Mouse (Mus musculus) embryonic facial prominence, embryonic 14.5 days (tissue): ENCODE measurements around the gene Actc1. TPM values are rescaled to one million over a fixed set of nuclear protein-coding genes. Genes with fewer than 3 reads are reported as not detected.

Experiments used
- ATAC-seq: fragments of 200-750 bp; cut with Nextera tagmentation; 2 replicates; pipeline ENCODE4 v1.8.0; 2017; ENCODE audit warnings: low read depth, moderate number of reproducible peaks, moderate TSS enrichment
- DNase-seq: peaks from one replicate; pipeline ENCODE4 v3.0.0-alpha.2; 2015; ENCODE audit warnings: low spot score
- H3K27ac ChIP-seq: fragments of 300-500 bp; sonication (generic); replicated peaks from 2 replicates; pipeline ENCODE4 v1.5.1; 2014; ENCODE audit warnings: low read depth, mild to moderate bottlenecking, low read length, moderate library complexity
- H3K27me3 ChIP-seq: fragments of 300-500 bp; sonication (generic); replicated peaks from 2 replicates; pipeline ENCODE4 v1.6.1; 2014; ENCODE audit warnings: low read length; ENCODE audit not compliant: control insufficient read depth, insufficient read depth
- H3K36me3 ChIP-seq: fragments of 300-500 bp; sonication (generic); 2 replicates; pipeline ENCODE4 v1.6.1; 2014; ENCODE audit warnings: low read length, mixed read lengths; ENCODE audit not compliant: control insufficient read depth, insufficient read depth
- H3K4me1 ChIP-seq: fragments of 300-500 bp; sonication (generic); 2 replicates; pipeline ENCODE4 v1.6.1; 2014; ENCODE audit warnings: antibody characterized with exemption, low read length; ENCODE audit not compliant: control insufficient read depth, insufficient read depth
- H3K4me2 ChIP-seq: fragments of 300-500 bp; sonication (generic); 2 replicates; pipeline ENCODE4 v1.6.1; 2014; ENCODE audit warnings: low read depth, mild to moderate bottlenecking, low read length, moderate library complexity, mixed read lengths
- H3K4me3 ChIP-seq: fragments of 300-500 bp; sonication (generic); 2 replicates; pipeline ENCODE4 v1.5.1; 2014; ENCODE audit warnings: low read depth, mild to moderate bottlenecking, low read length
- H3K9ac ChIP-seq: fragments of 300-500 bp; sonication (generic); 2 replicates; pipeline ENCODE4 v1.6.1; 2014; ENCODE audit warnings: low read depth, mild to moderate bottlenecking, low read length, moderate library complexity, mixed read lengths
- H3K9me3 ChIP-seq: fragments of 300-500 bp; sonication (generic); 2 replicates; pipeline ENCODE4 v1.6.1; 2016; ENCODE audit warnings: low read length; ENCODE audit not compliant: control insufficient read depth
- WGBS: fragments of 180-500 bp; shearing (Covaris S2); extraction: QIAGEN DNeasy Blood & Tissue Kit; methylation state at CpG from one replicate; pipeline ENCODE4 v1.1.7; 2014; 5-methylcytosine and 5-hydroxymethylcytosine counted together
- polyA plus RNA-seq: library from polyadenylated mRNA; unstranded; fragments of >200 nt; fragmentation: Nextera tagmentation; extraction: Ambion mirVana; gene quantifications from 2 replicates; pipeline ENCODE4 v1.2.1, GENCODE M21; 2014

Actc1 gene
- polyA plus RNA-seq, 1 experiment from 2014 or later, result 2,538 TPM

DNA sequence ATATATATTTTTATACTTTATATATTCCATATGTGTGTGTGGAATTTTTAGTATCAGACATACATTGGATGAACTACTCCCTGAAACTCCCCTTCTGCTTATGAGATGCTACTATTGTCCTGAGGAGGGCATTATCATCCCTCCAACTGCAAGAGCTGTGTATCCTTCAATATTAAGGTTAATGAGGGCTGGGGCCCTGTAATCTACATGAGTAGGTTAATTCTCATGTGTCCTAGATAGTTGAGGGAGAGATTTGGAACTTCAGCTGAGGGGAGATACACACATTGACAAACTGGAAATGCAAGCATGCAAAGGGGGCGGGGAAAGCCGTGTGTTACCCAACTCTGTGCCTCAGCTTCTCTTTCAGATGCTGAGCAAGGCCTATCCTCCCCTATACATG, 15.4 kb downstream of the Actc1 start:
- Histone ChIP-seq H3K4me1 (no peaks in the 10 kb centered on the region), H3K36me3 (no peaks in the 10 kb centered on the region), H3K27me3 (no peaks in the 10 kb centered on the region), H3K4me3 (no peak overlapping the region), H3K9ac (no peak overlapping the region), H3K4me2 (no peak overlapping the region), H3K27ac (no peak overlapping the region), H3K9me3 (no peaks in the 10 kb centered on the region)
- ATAC-seq, result no peak
- DNase-seq, result no peak
- 60% methylated on average over 2 of the region's 2 CpGs for WGBS

- H3K9me3 ChIP-seq, result no peaks in the 10 kb centered on the region
- WGBS, result 46% methylated on average over 2 of the region's 2 CpGs
- no peaks in the 10 kb centered on the region for H3K27me3 ChIP-seq
- H3K4me2 ChIP-seq, result no peak overlapping the region
- no peaks in the 10 kb centered on the region; the same call in 1 of the 2 replicates for H3K4me1 ChIP-seq
- DNase-seq (no peak), ATAC-seq (no peak)
- H3K27ac ChIP-seq, result no peak overlapping the region
- no peak overlapping the region for H3K4me3 ChIP-seq
- H3K9ac ChIP-seq, result no peak overlapping the region
- no peaks in the 10 kb centered on the region for H3K36me3 ChIP-seq
These were observed 21.1 kb downstream of the Actc1 start for GRCm38 (mm10) chr2:114032259-114032658.

- Histone ChIP-seq H3K4me2 (no peak overlapping the region), H3K27ac (no peak overlapping the region), H3K36me3 (no peaks in the 10 kb centered on the region), H3K27me3 (no peaks in the 10 kb centered on the region), H3K4me3 (no peak overlapping the region), H3K9me3 (no peaks in the 10 kb centered on the region), H3K4me1 (no peaks in the 10 kb centered on the region), H3K9ac (no peak overlapping the region)
- WGBS, result 87% methylated on average over 6 of the region's 6 CpGs
- no peak for ATAC-seq
- no peak for DNase-seq
These were observed 30.0 kb downstream of the Actc1 start for GRCm38 (mm10) chr2:114023383-114023782.

- Histone ChIP-seq H3K27ac (no peak overlapping the region), H3K4me1 (no peaks in the 10 kb centered on the region), H3K4me3 (no peak overlapping the region), H3K36me3 (no peaks in the 10 kb centered on the region), H3K4me2 (no peak overlapping the region), H3K9ac (no peak overlapping the region), H3K9me3 (no peaks in the 10 kb centered on the region), H3K27me3 (peaks cover 6% of the 10 kb centered on the region; the same call in 1 of the 2 replicates)
- ATAC-seq (no peak), DNase-seq (no peak)
These were observed 33.2 kb downstream of the Actc1 start for GRCm38 (mm10) chr2:114020210-114020563.

DNA sequence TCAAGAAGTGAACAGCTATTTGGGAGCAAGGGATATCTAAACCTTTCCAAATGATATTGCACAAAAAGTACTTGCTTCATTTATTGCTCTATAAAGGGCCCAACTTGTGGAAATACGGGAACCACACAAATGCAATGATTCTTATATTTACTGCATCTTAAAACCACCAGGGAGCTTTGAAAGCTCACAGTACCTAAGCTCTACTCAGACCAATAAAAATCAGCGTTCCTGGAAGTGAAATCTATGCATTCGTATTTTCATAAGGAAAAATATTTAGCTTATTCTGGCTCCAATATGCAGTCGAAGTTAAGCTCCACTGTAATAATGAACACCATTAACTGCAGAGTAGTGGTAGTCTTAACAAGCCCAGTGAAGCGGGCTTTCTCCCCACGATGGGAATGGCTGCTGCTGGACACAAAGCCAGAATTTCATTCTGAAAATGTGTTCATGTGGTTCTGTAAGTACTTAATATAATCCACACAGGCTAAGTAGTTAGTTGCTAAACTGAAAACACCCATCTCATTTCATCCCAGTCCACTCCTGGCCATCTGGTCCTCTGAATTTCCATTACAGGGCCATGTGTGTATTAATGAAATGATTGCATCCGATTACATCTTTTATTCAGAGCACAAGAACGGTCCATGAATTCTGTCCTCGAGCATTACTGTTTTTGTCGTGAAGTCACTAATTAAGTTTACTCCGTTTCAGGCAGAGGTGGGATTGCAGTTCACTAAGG, 33.7 kb downstream of the Actc1 start:
- 74% methylated on average over 11 of the region's 11 CpGs for WGBS
- ATAC-seq (no peak), DNase-seq (no peak)
- Histone ChIP-seq H3K4me1 (no peaks in the 10 kb centered on the region), H3K4me3 (no peak overlapping the region), H3K4me2 (no peak overlapping the region), H3K27me3 (peaks cover 11% of the 10 kb centered on the region), H3K27ac (no peak overlapping the region), H3K9me3 (no peaks in the 10 kb centered on the region), H3K9ac (no peak overlapping the region), H3K36me3 (no peaks in the 10 kb centered on the region)

- Histone ChIP-seq H3K4me3 (no peak overlapping the region), H3K4me1 (no peaks in the 10 kb centered on the region; the same call in 1 of the 2 replicates), H3K9me3 (no peaks in the 10 kb centered on the region), H3K36me3 (no peaks in the 10 kb centered on the region), H3K9ac (no peak overlapping the region), H3K27ac (no peak overlapping the region), H3K27me3 (peaks cover 26% of the 10 kb centered on the region), H3K4me2 (no peak overlapping the region)
- ATAC-seq (no peak), DNase-seq (no peak)
- 41% methylated on average over 10 of the region's 10 CpGs for WGBS
These were observed 35.2 kb downstream of the Actc1 start for GRCm38 (mm10) chr2:114018136-114018535.

- no peaks in the 10 kb centered on the region for H3K9me3 ChIP-seq
- ATAC-seq (no peak), DNase-seq (no peak)
- H3K27me3 ChIP-seq, result peaks cover 46% of the 10 kb centered on the region
- no peak overlapping the region for H3K9ac ChIP-seq
- 75% methylated on average over 6 of the region's 6 CpGs for WGBS
- H3K27ac ChIP-seq, result no peak overlapping the region
- H3K4me2 ChIP-seq, result no peak overlapping the region
- H3K36me3 ChIP-seq, result no peaks in the 10 kb centered on the region
- H3K4me1 ChIP-seq, result no peaks in the 10 kb centered on the region; the same call in 1 of the 2 replicates
- H3K4me3 ChIP-seq, result no peak overlapping the region
These were observed 38.5 kb downstream of the Actc1 start for GRCm38 (mm10) chr2:114014839-114015238.

DNA sequence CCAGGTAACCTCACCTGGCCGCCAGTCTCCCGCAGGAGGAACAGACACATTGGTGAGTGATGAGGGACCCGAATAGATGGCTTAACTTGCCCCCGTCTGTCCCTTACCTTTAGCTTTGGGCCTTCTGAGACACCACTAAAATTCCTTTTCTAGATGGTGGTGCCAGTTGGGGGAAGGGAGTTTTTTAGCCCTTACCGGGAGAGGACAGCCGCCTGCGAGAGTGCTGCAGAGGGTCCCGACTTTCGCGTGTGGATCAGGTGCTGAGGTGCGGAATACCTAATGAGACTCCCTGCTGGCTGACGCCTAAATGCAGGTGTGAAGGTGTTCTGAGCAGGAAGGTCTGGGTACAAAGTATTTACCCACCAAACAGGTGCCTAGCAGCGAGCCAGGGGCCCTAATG, 39.5 kb downstream of the Actc1 start:
- Histone ChIP-seq H3K27me3 (peaks cover 46% of the 10 kb centered on the region), H3K36me3 (no peaks in the 10 kb centered on the region), H3K9me3 (no peaks in the 10 kb centered on the region), H3K27ac (no peak overlapping the region), H3K4me1 (no peaks in the 10 kb centered on the region; the same call in 1 of the 2 replicates), H3K4me2 (peak overlapping the region; percentile 66), H3K9ac (0 out of 2 replicates have a peak overlapping the region, but pooled peaks have one; percentile 19), H3K4me3 (peak overlapping the region; percentile 43)
- whole genome bisulfite sequencing, result 4% methylated on average over 13 of the region's 13 CpGs
- DNase-seq (no peak), ATAC-seq (0 out of 2 replicates have a peak, but pooled peaks have one; percentile 31)

DNA sequence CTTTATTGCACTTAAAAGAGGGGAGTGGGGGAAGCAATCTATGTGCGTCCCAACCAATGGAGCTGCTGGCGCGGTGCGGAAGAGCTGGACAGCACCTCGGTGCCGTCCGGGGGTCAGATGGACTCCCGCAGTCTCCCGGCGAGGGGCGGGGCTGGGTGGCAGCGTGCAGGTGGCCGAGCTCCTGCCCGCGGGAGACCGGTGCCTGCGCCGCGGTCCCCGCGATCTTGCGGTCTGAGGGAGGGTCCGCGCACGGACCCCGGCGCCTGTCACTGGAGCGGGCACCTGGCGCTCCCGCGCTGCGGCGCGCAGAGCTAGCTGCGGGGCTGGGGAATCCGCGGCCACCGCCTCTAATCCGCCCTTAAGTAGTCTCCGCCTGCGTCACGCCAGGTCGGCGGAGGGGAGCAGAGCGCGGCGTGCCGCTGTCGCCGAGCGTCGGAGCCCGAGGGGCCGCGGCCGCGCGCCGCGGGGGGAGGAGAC, 40.0 kb downstream of the Actc1 start, which contains the start of gene Gjd2:
Gjd2 (minus strand) TSS at position 325 of the 477 bp plus-strand sequence.
- DNase-seq, result peak; percentile 20
- Histone ChIP-seq H3K4me3 (peak within 1 kb of the TSS; percentile 43), H3K9ac (0 out of 2 replicates have a peak within 1 kb of the TSS, but pooled peaks have one; percentile 19), H3K9me3 (no peaks in the 10 kb centered on the region), H3K36me3 (no peaks in the 10 kb centered on the region), H3K4me1 (no peaks in the 10 kb centered on the region; the same call in 1 of the 2 replicates), H3K27me3 (peaks cover 46% of the 10 kb centered on the region), H3K4me2 (peak within 1 kb of the TSS; percentile 66), H3K27ac (no peak within 1 kb of the TSS)
- ATAC-seq, result peak; percentile 61
- under 1% methylated on average over 24 of the region's 60 CpGs for WGBS
